Mouse (Mus musculus) E14TG2a.4 (cell line): ENCODE results near the gene Ppp2r5a.

Source experiments
- H3K27me3 ChIP-seq: 2 replicates; pipeline ENCODE4 v1.6.1; 2014; ENCODE audit warnings: low read length, control low read depth; ENCODE audit not compliant: insufficient read depth
- H3K36me3 ChIP-seq: 2 replicates; pipeline ENCODE4 v1.6.1; 2014; ENCODE audit warnings: low read length, control low read depth; ENCODE audit not compliant: insufficient read depth
- H3K4me1 ChIP-seq: replicated peaks from 2 replicates; pipeline ENCODE4 v1.6.1; 2014; ENCODE audit warnings: low read depth, low read length, control low read depth
- H3K4me3 ChIP-seq: replicated peaks from 2 replicates; pipeline ENCODE4 v1.5.1; 2014; ENCODE audit warnings: mild to moderate bottlenecking, low read length
- H3K9me3 ChIP-seq: 2 replicates; pipeline ENCODE4 v1.6.1; 2014; ENCODE audit warnings: low read length, control low read depth
- CTCF ChIP-seq: conservative IDR thresholded peaks from 2 replicates; pipeline ENCODE4 v1.5.1; 2014; ENCODE audit warnings: low read length
- NANOG ChIP-seq: IDR thresholded peaks from 2 replicates; pipeline ENCODE4 v1.6.1; 2014; ENCODE audit warnings: borderline replicate concordance, low read length, mixed read lengths
- POU5F1 ChIP-seq: IDR thresholded peaks from 2 replicates; pipeline ENCODE4 v1.6.1; 2014; ENCODE audit warnings: low read length, borderline replicate concordance

Ppp2r5a gene

GRCm38 (mm10) chr1:191396446-191396845, 6.6 kb downstream of the Ppp2r5a start:
- Histone ChIP-seq H3K27me3 (no peaks in the 10 kb centered on the region), H3K36me3 (no peaks in the 10 kb centered on the region), H3K9me3 (no peaks in the 10 kb centered on the region), H3K4me3 (peak overlapping the region; percentile 93), H3K4me1 (peaks cover 39% of the 10 kb centered on the region)
- no peak for TF ChIP-seq POU5F1
- TF ChIP-seq NANOG = no peak
- no peak for TF ChIP-seq CTCF

- Histone ChIP-seq H3K9me3 (no peaks in the 10 kb centered on the region), H3K4me1 (peaks cover 44% of the 10 kb centered on the region), H3K27me3 (no peaks in the 10 kb centered on the region), H3K4me3 (peak overlapping the region; percentile 93), H3K36me3 (no peaks in the 10 kb centered on the region)
- TF ChIP-seq CTCF (no peak), NANOG (no peak), POU5F1 (no peak)
These were observed 7.1 kb downstream of the Ppp2r5a start for GRCm38 (mm10) chr1:191395871-191396433.

GRCm38 (mm10) chr1:191395200-191395599, 7.9 kb downstream of the Ppp2r5a start:
- TF ChIP-seq POU5F1 = no peak
- no peak for TF ChIP-seq NANOG
- TF ChIP-seq CTCF = no peak

GRCm38 (mm10) chr1:191394126-191394525, 8.9 kb downstream of the Ppp2r5a start:
- Histone ChIP-seq H3K4me3 (no peak overlapping the region; the same call in 1 of the 2 replicates), H3K36me3 (no peaks in the 10 kb centered on the region)
- no peak for TF ChIP-seq CTCF
- no peak for TF ChIP-seq NANOG
- no peak for TF ChIP-seq POU5F1

More at GRCm38 (mm10) chr1:191395200-191395599, 7.9 kb downstream of the Ppp2r5a start:
- H3K4me3 ChIP-seq = peak overlapping the region; percentile 93
- H3K36me3 ChIP-seq = no peaks in the 10 kb centered on the region
- H3K27me3 ChIP-seq = no peaks in the 10 kb centered on the region
- H3K4me1 ChIP-seq = peaks cover 44% of the 10 kb centered on the region
- H3K9me3 ChIP-seq = no peaks in the 10 kb centered on the region

GRCm38 (mm10) chr1:191393536-191393935, 9.5 kb downstream of the Ppp2r5a start:
- Histone ChIP-seq H3K36me3 (no peaks in the 10 kb centered on the region), H3K4me1 (peaks cover 44% of the 10 kb centered on the region), H3K9me3 (no peaks in the 10 kb centered on the region), H3K27me3 (no peaks in the 10 kb centered on the region), H3K4me3 (no peak overlapping the region)
- TF ChIP-seq NANOG (no peak), POU5F1 (no peak), CTCF (no peak)

More at GRCm38 (mm10) chr1:191394126-191394525, 8.9 kb downstream of the Ppp2r5a start:
- peaks cover 44% of the 10 kb centered on the region for H3K4me1 ChIP-seq
- no peaks in the 10 kb centered on the region for H3K9me3 ChIP-seq
- H3K27me3 ChIP-seq = no peaks in the 10 kb centered on the region

GRCm38 (mm10) chr1:191391311-191391710, 11.8 kb downstream of the Ppp2r5a start:
- Histone ChIP-seq H3K9me3 (peaks cover 3% of the 10 kb centered on the region; the same call in 1 of the 2 replicates), H3K4me1 (peaks cover 39% of the 10 kb centered on the region), H3K4me3 (no peak overlapping the region), H3K27me3 (no peaks in the 10 kb centered on the region), H3K36me3 (no peaks in the 10 kb centered on the region)
- TF ChIP-seq NANOG = no peak
- peak; percentile 40 for TF ChIP-seq CTCF

GRCm38 (mm10) chr1:191384786-191385430, 18.2 kb downstream of the Ppp2r5a start:
- H3K36me3 ChIP-seq = peaks cover 3% of the 10 kb centered on the region; the same call in 1 of the 2 replicates
- H3K4me1 ChIP-seq = peaks cover 5% of the 10 kb centered on the region; the same call in 1 of the 2 replicates
- TF ChIP-seq NANOG = no peak
- TF ChIP-seq CTCF = no peak
- TF ChIP-seq POU5F1 = no peak
- no peaks in the 10 kb centered on the region for H3K27me3 ChIP-seq
- H3K4me3 ChIP-seq = no peak overlapping the region
- H3K9me3 ChIP-seq = peaks cover 3% of the 10 kb centered on the region; the same call in 1 of the 2 replicates

- Histone ChIP-seq H3K36me3 (peaks cover 5% of the 10 kb centered on the region; the same call in 1 of the 2 replicates), H3K9me3 (peaks cover 3% of the 10 kb centered on the region; the same call in 1 of the 2 replicates), H3K4me1 (peaks cover 9% of the 10 kb centered on the region), H3K27me3 (no peaks in the 10 kb centered on the region), H3K4me3 (no peak overlapping the region)
- TF ChIP-seq CTCF = no peak
- TF ChIP-seq POU5F1 = no peak
- no peak for TF ChIP-seq NANOG
These were observed 20.9 kb downstream of the Ppp2r5a start for GRCm38 (mm10) chr1:191381955-191382736.
